ENCODE assay signal across 12 mouse cellular contexts in genomic region chr17:83120665-83121232, GRCm38 (mm10).
DNase-seq lines count a peak whose midpoint lies in the region; ATAC-seq and TF ChIP-seq lines count a peak whose summit lies in the region.
"Had no signal": no experiment of that assay in that cellular context is flagged by ENCODE, and none has a peak within 500 bp of the region (broad histone marks: within the 10 kb centered on the region; RNA-seq: fewer than 3 reads in every experiment).

No protein-coding gene starts in this region.

- 55% methylated on average over 16 of the region's 16 CpGs for WGBS in heart, postnatal 0 days
- WGBS in midbrain, embryonic 13.5 days = 40% methylated on average over 16 of the region's 16 CpGs

- no peak overlapping the region for H3K27ac ChIP-seq in heart, postnatal 0 days (ENCODE audit: low read depth)
- peak overlapping the region; percentile 19; the same call in 1 of the 2 replicates for H3K27ac ChIP-seq in ES-E14 (ENCODE audit: insufficient read depth, low read depth, low read length, poor library complexity, severe bottlenecking)
- H3K27ac ChIP-seq in midbrain, embryonic 13.5 days = no peak overlapping the region
- H3K27ac ChIP-seq: liver, embryonic 13.5 days had no signal

- no peak overlapping the region for H3K9ac ChIP-seq in heart, postnatal 0 days (replicated peaks; ENCODE audit: low read depth, low read length)
- no peak overlapping the region for H3K9ac ChIP-seq in ES-E14 (ENCODE audit: insufficient read depth, low read depth, low read length, poor library complexity, severe bottlenecking)
- H3K9ac ChIP-seq in midbrain, embryonic 13.5 days (replicated peaks) = no peak overlapping the region
- H3K9ac ChIP-seq: liver, embryonic 13.5 days had no signal

- no peak for TF ChIP-seq EP300 in heart, postnatal 0 days (IDR thresholded peaks at IDR 0.05; ENCODE audit: low read depth)

- TF ChIP-seq CTCF in heart, postnatal 0 days (IDR thresholded peaks at IDR 0.05; ENCODE audit: low read depth) = no peak

- no peak for ATAC-seq in heart, postnatal 0 days (ENCODE audit: insufficient read depth, low read depth)
- ATAC-seq in midbrain, embryonic 13.5 days = peak; percentile 73
- ATAC-seq: lung, postnatal 0 days had no signal

- H3K4me2 ChIP-seq in heart, postnatal 0 days (ENCODE audit: low read depth, low read length) = peak overlapping the region; percentile 20; the same call in 1 of the 2 replicates
- H3K4me2 ChIP-seq in midbrain, embryonic 13.5 days (replicated peaks) = no peak overlapping the region
- H3K4me2 ChIP-seq: liver, embryonic 13.5 days had no signal

- H3K27me3 ChIP-seq in heart, postnatal 0 days (ENCODE audit: control insufficient read depth, insufficient read depth, low read length) = no peaks in the 10 kb centered on the region
- peaks cover 30% of the 10 kb centered on the region for H3K27me3 ChIP-seq in midbrain, embryonic 13.5 days

- in situ Hi-C loops in ES-E14 (cut with MboI; ENCODE audit: low sequenced_read_pairs in 2 of 2, unreplicated experiment in 2 of 2) = no loop called here

- no peak overlapping the region for H3K4me3 ChIP-seq in heart, postnatal 0 days (ENCODE audit: low read depth, low read length)
- H3K4me3 ChIP-seq in ES-E14 (ENCODE audit: insufficient read depth in 1 of 2, low read depth in 1 of 2, low read length in 2 of 2, poor library complexity in 1 of 2, severe bottlenecking in 1 of 2) = no peak overlapping the region
- H3K4me3 ChIP-seq in midbrain, embryonic 13.5 days (replicated peaks) = no peak overlapping the region
- H3K4me3 ChIP-seq: liver, embryonic 13.5 days had no signal

- no peaks in the 10 kb centered on the region for H3K9me3 ChIP-seq in heart, postnatal 0 days (replicated peaks; ENCODE audit: control insufficient read depth, low read length)
- H3K9me3 ChIP-seq in ES-E14 (ENCODE audit: control insufficient read depth, insufficient read depth, low read depth, low read length) = peaks cover 7% of the 10 kb centered on the region; the same call in 1 of the 2 replicates
- H3K9me3 ChIP-seq in midbrain, embryonic 13.5 days = no peaks in the 10 kb centered on the region
- H3K9me3 ChIP-seq: liver, embryonic 13.5 days had no signal

- peaks cover 18% of the 10 kb centered on the region for H3K4me1 ChIP-seq in heart, postnatal 0 days (ENCODE audit: control insufficient read depth, insufficient read depth)
- H3K4me1 ChIP-seq in ES-E14 (ENCODE audit: control insufficient read depth in 2 of 2, insufficient read depth in 2 of 2, low read length in 2 of 2, poor library complexity in 1 of 2) = 0 out of 4 replicates have a peak, but pooled peaks cover 0 to 1% of the 10 kb centered on the region in 2 experiments
- H3K4me1 ChIP-seq in midbrain, embryonic 13.5 days (replicated peaks) = peaks cover 21% of the 10 kb centered on the region

- DNase-seq in heart, postnatal 0 days (ENCODE audit: low spot score) = no peak
- DNase-seq in heart, adult 11 months = no peak
- DNase-seq in ES-CJ7 (ENCODE audit: low read depth, low spot score) (peak; percentile 5), ES-E14 (ENCODE audit: low read depth, low spot score) (no peak)
- DNase-seq in thymus, postnatal 14 days = no peak
- no peak for DNase-seq in thymus, postnatal 10 days (ENCODE audit: low spot score in 2 of 2)
- DNase-seq: adrenal gland, adult 2 months; kidney, adult 11 months; kidney, postnatal 14 days; liver, embryonic 13.5 days had no signal

- H3K36me3 ChIP-seq in heart, postnatal 0 days (replicated peaks; ENCODE audit: control insufficient read depth, insufficient read depth, low read length) = no peaks in the 10 kb centered on the region
- H3K36me3 ChIP-seq in ES-E14 (ENCODE audit: control insufficient read depth, insufficient read depth, low read length, poor library complexity, severe bottlenecking) = no peaks in the 10 kb centered on the region
- no peaks in the 10 kb centered on the region for H3K36me3 ChIP-seq in midbrain, embryonic 13.5 days
- H3K36me3 ChIP-seq: liver, embryonic 13.5 days had no signal

TF ChIP-seq in ES-E14, 5 proteins besides CTCF, POLR2A, EP300 and RAD21:
- no peak for TF ChIP-seq ZC3H11A (IDR thresholded peaks at IDR 0.05; ENCODE audit: borderline replicate concordance, low read depth, low read length)
- no peak for TF ChIP-seq MAFK (IDR thresholded peaks at IDR 0.05; ENCODE audit: insufficient read depth, low read depth, low read length)
- no peak for TF ChIP-seq HCFC1 (IDR thresholded peaks at IDR 0.05; ENCODE audit: borderline replicate concordance, insufficient read depth, low read length)
- TF ChIP-seq CHD2 (IDR thresholded peaks at IDR 0.05; ENCODE audit: low read depth, low read length) = no peak
- TF ChIP-seq ZNF384 (IDR thresholded peaks at IDR 0.05; ENCODE audit: low read depth, low read length) = no peak
